Mouse (Mus musculus) midbrain, postnatal 0 days (tissue): ENCODE measurements at regions not wholly inside any gene's neighbourhood (a gene's known extent, or its start where the extent isn't known, plus 50 kb on each side); places are given as distances from the start of the nearest gene placed in this dataset.

Experiments used
- ATAC-seq: fragments of 200-750 bp; cut with Nextera tagmentation; 2 replicates; pipeline ENCODE4 v1.8.0; 2017; ENCODE audit warnings: moderate number of reproducible peaks, mild to moderate bottlenecking, moderate TSS enrichment, moderate library complexity; ENCODE audit not compliant: low FRiP score
- DNase-seq: peaks from one replicate; pipeline ENCODE4 v3.0.0-alpha.2; 2015; ENCODE audit warnings: low spot score
- H3K27ac ChIP-seq: fragments of 300-500 bp; sonication (generic); 2 replicates; pipeline ENCODE4 v1.5.1; 2014; ENCODE audit warnings: low read depth, mild to moderate bottlenecking, low read length, mixed read lengths
- H3K27me3 ChIP-seq: fragments of 300-500 bp; sonication (generic); 2 replicates; pipeline ENCODE4 v1.6.1; 2014; ENCODE audit warnings: low read length, control low read depth, mixed read lengths; ENCODE audit not compliant: insufficient read depth
- H3K36me3 ChIP-seq: fragments of 300-500 bp; sonication (generic); 2 replicates; pipeline ENCODE4 v1.6.1; 2014; ENCODE audit warnings: low read length, control low read depth, mixed read lengths; ENCODE audit not compliant: insufficient read depth
- H3K4me1 ChIP-seq: fragments of 300-500 bp; sonication (generic); 2 replicates; pipeline ENCODE4 v1.6.1; 2014; ENCODE audit warnings: mild to moderate bottlenecking, control low read depth, antibody characterized with exemption, low read length, mixed read lengths; ENCODE audit not compliant: insufficient read depth
- H3K4me2 ChIP-seq: fragments of 300-500 bp; sonication (generic); 2 replicates; pipeline ENCODE4 v1.6.1; 2014; ENCODE audit warnings: low read depth, mild to moderate bottlenecking, low read length, mixed read lengths; ENCODE audit not compliant: poor library complexity, severe bottlenecking
- H3K4me3 ChIP-seq: fragments of 300-500 bp; sonication (generic); 2 replicates; pipeline ENCODE4 v1.5.1; 2014; ENCODE audit warnings: low read depth, mild to moderate bottlenecking, low read length, moderate library complexity
- H3K9ac ChIP-seq: fragments of 300-500 bp; sonication (generic); replicated peaks from 2 replicates; pipeline ENCODE4 v1.6.1; 2014; ENCODE audit warnings: mild to moderate bottlenecking, low read length, moderate library complexity, mixed read lengths; ENCODE audit not compliant: poor library complexity, severe bottlenecking
- H3K9me3 ChIP-seq: fragments of 300-500 bp; sonication (generic); 2 replicates; pipeline ENCODE4 v1.6.1; 2016; ENCODE audit warnings: low read length, control low read depth
- CTCF ChIP-seq: IDR thresholded peaks from 2 replicates; pipeline ENCODE4 v1.5.1; 2016; ENCODE audit warnings: antibody characterized with exemption, mild to moderate bottlenecking
- WGBS: fragments of 180-500 bp; shearing (Covaris S2); extraction: QIAGEN DNeasy Blood & Tissue Kit; methylation state at CpG from one replicate; pipeline ENCODE4 v1.1.7; 2014; 5-methylcytosine and 5-hydroxymethylcytosine counted together

- DNase-seq, result no peak
Observed at GRCm38 (mm10) chr9:116383411-116384101, 208.4 kb upstream of the Tgfbr2 start.

GRCm38 (mm10) chr9:116377706-116378105, 202.5 kb upstream of the Tgfbr2 start:
- DNase-seq (no peak), ATAC-seq (no peak)
- Histone ChIP-seq H3K9ac (no peak overlapping the region), H3K4me1 (no peaks in the 10 kb centered on the region), H3K36me3 (no peaks in the 10 kb centered on the region), H3K4me3 (no peak overlapping the region), H3K9me3 (no peaks in the 10 kb centered on the region), H3K27ac (no peak overlapping the region), H3K27me3 (no peaks in the 10 kb centered on the region), H3K4me2 (no peak overlapping the region)
- TF ChIP-seq CTCF, result no peak
- 27% methylated on average over 1 of the region's 1 CpGs for WGBS

More at GRCm38 (mm10) chr9:116383411-116384101, 208.4 kb upstream of the Tgfbr2 start:
- Histone ChIP-seq H3K4me1 (0 out of 2 replicates have a peak, but pooled peaks cover 3% of the 10 kb centered on the region), H3K27ac (no peak overlapping the region), H3K4me2 (no peak overlapping the region), H3K36me3 (no peaks in the 10 kb centered on the region), H3K4me3 (no peak overlapping the region), H3K9me3 (no peaks in the 10 kb centered on the region), H3K27me3 (no peaks in the 10 kb centered on the region), H3K9ac (no peak overlapping the region)
- 55% methylated on average over 18 of the region's 18 CpGs for WGBS
- TF ChIP-seq CTCF, result no peak
- ATAC-seq, result no peak

GRCm38 (mm10) chr9:116375658-116376357, 200.6 kb upstream of the Tgfbr2 start:
- H3K4me2 ChIP-seq, result no peak overlapping the region
- H3K27me3 ChIP-seq, result no peaks in the 10 kb centered on the region
- 65% methylated on average over 12 of the region's 12 CpGs for WGBS
- no peaks in the 10 kb centered on the region for H3K36me3 ChIP-seq
- DNase-seq (peak; percentile 82), ATAC-seq (no peak; the same call in 1 of the 2 replicates)
- TF ChIP-seq CTCF, result no peak
- no peaks in the 10 kb centered on the region for H3K9me3 ChIP-seq
- H3K4me3 ChIP-seq, result no peak overlapping the region
- no peak overlapping the region for H3K9ac ChIP-seq
- H3K27ac ChIP-seq, result no peak overlapping the region
- no peaks in the 10 kb centered on the region for H3K4me1 ChIP-seq

GRCm38 (mm10) chr9:116374343-116374742, 199.2 kb upstream of the Tgfbr2 start:
- DNase-seq, result no peak
- H3K4me2 ChIP-seq, result no peak overlapping the region

GRCm38 (mm10) chr9:116373396-116373795, 198.2 kb upstream of the Tgfbr2 start:
- Histone ChIP-seq H3K9me3 (no peaks in the 10 kb centered on the region), H3K9ac (no peak overlapping the region), H3K4me3 (no peak overlapping the region), H3K4me1 (no peaks in the 10 kb centered on the region), H3K36me3 (no peaks in the 10 kb centered on the region), H3K27ac (no peak overlapping the region), H3K27me3 (no peaks in the 10 kb centered on the region), H3K4me2 (no peak overlapping the region)
- ATAC-seq, result no peak
- WGBS, result 49% methylated on average over 3 of the region's 3 CpGs
- no peak for TF ChIP-seq CTCF
- no peak for DNase-seq

More at GRCm38 (mm10) chr9:116374343-116374742, 199.2 kb upstream of the Tgfbr2 start:
- H3K36me3 ChIP-seq, result no peaks in the 10 kb centered on the region
- H3K27me3 ChIP-seq, result no peaks in the 10 kb centered on the region
- 81% methylated on average over 4 of the region's 4 CpGs for WGBS
- H3K4me1 ChIP-seq, result no peaks in the 10 kb centered on the region
- no peak for ATAC-seq
- H3K27ac ChIP-seq, result no peak overlapping the region
- H3K9me3 ChIP-seq, result no peaks in the 10 kb centered on the region
- no peak overlapping the region for H3K4me3 ChIP-seq
- H3K9ac ChIP-seq, result no peak overlapping the region
- TF ChIP-seq CTCF, result no peak

- Histone ChIP-seq H3K4me3 (no peak overlapping the region), H3K27me3 (no peaks in the 10 kb centered on the region), H3K4me2 (no peak overlapping the region), H3K4me1 (no peaks in the 10 kb centered on the region), H3K9me3 (no peaks in the 10 kb centered on the region), H3K9ac (no peak overlapping the region), H3K36me3 (no peaks in the 10 kb centered on the region), H3K27ac (no peak overlapping the region)
- DNase-seq (no peak), ATAC-seq (no peak)
- TF ChIP-seq CTCF, result no peak
Observed at GRCm38 (mm10) chr9:116369059-116369718, 194.0 kb upstream of the Tgfbr2 start.
